Mouse (Mus musculus) midbrain, embryonic 16.5 days (tissue): Measurements from ENCODE around the gene Ugt1a8. TPM values are rescaled to one million over a fixed set of nuclear protein-coding genes. Genes with fewer than 3 reads are reported as not detected.
"Not testable (repeated sequence)": the region's sequence is repeated elsewhere in the genome, so short reads cannot be mapped to it uniquely, and the experiment has no call there.

ENCODE experiments used
- ATAC-seq: fragments of 200-750 bp; cut with Nextera tagmentation; 2 replicates; pipeline ENCODE4 v1.8.0; 2017; ENCODE audit warnings: moderate TSS enrichment
- H3K27ac ChIP-seq: fragments of 300-500 bp; sonication (generic); 2 replicates; pipeline ENCODE4 v1.5.1; 2014; ENCODE audit warnings: mild to moderate bottlenecking, low read length, mixed read lengths
- H3K27me3 ChIP-seq: fragments of 300-500 bp; sonication (generic); 2 replicates; pipeline ENCODE4 v1.6.1; 2014; ENCODE audit warnings: low read depth, low read length, mixed read lengths; ENCODE audit not compliant: control insufficient read depth, insufficient read depth
- H3K36me3 ChIP-seq: fragments of 300-500 bp; sonication (generic); 2 replicates; pipeline ENCODE4 v1.6.1; 2014; ENCODE audit warnings: mild to moderate bottlenecking, low read length, moderate library complexity, mixed read lengths; ENCODE audit not compliant: control insufficient read depth, insufficient read depth
- H3K4me1 ChIP-seq: fragments of 300-500 bp; sonication (generic); 2 replicates; pipeline ENCODE4 v1.6.1; 2014; ENCODE audit warnings: mild to moderate bottlenecking, low read length, mixed read lengths; ENCODE audit not compliant: control insufficient read depth, insufficient read depth
- H3K4me2 ChIP-seq: fragments of 300-500 bp; sonication (generic); 2 replicates; pipeline ENCODE4 v1.6.1; 2014; ENCODE audit warnings: mild to moderate bottlenecking, low read length, mixed read lengths
- H3K4me3 ChIP-seq: fragments of 300-500 bp; sonication (generic); 2 replicates; pipeline ENCODE4 v1.5.1; 2014; ENCODE audit warnings: low read depth, mild to moderate bottlenecking, low read length, moderate library complexity, mixed read lengths
- H3K9ac ChIP-seq: fragments of 300-500 bp; sonication (generic); 2 replicates; pipeline ENCODE4 v1.6.1; 2014; ENCODE audit warnings: low read depth, low read length, mixed read lengths
- H3K9me3 ChIP-seq: fragments of 300-500 bp; sonication (generic); replicated peaks from 2 replicates; pipeline ENCODE4 v1.6.1; 2014; ENCODE audit warnings: mild to moderate bottlenecking, low read length, mixed read lengths; ENCODE audit not compliant: control insufficient read depth, poor library complexity, severe bottlenecking
- WGBS: fragments of 180-500 bp; shearing (Covaris S2); extraction: QIAGEN DNeasy Blood & Tissue Kit; methylation state at CpG from one replicate; pipeline ENCODE4 v1.1.7; 2014; 5-methylcytosine and 5-hydroxymethylcytosine counted together
- polyA plus RNA-seq: library from polyadenylated mRNA; unstranded; fragments of >200 nt; fragmentation: Nextera tagmentation; extraction: Ambion mirVana; gene quantifications from 2 replicates; pipeline ENCODE4 v1.2.1, GENCODE M21; 2015

Ugt1a8 gene
- not detected in 2 replicates for polyA plus RNA-seq

- Histone ChIP-seq H3K4me3 (no peak within 1 kb of the TSS), H3K4me2 (no peak within 1 kb of the TSS), H3K27ac (no peak within 1 kb of the TSS), H3K4me1 (no peaks in the 10 kb centered on the region), H3K27me3 (no peaks in the 10 kb centered on the region), H3K9ac (no peak within 1 kb of the TSS), H3K9me3 (no peaks in the 10 kb centered on the region), H3K36me3 (no peaks in the 10 kb centered on the region)
- WGBS: 88% methylated on average over 3 of the region's 3 CpGs
- no peak for ATAC-seq
Observed at GRCm38 (mm10) chr1:88087513-88087912, at the start of gene Ugt1a8. Gene Ugt1a8, plus strand, starts transcription at chr1:88087813.

DNA sequence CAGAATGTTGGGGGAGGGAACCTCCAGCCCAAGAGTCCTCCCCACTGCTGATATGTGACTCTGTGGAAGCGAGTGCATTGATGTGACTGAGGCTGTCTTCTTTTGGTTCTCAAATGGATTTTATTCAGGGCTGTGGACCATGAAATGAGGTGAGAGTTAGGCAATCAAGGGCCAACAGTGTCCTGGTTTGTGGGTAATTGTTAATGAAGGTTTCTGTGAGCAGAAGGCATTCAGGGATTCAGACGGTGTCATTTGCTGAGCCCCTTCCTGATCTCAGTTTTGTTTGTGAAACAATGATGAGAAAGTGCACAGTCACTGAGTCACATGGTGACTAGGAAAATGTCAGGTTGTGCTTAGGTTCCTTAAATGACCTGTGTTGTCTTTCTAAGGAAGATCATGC is 44.6 kb upstream of the Ugt1a8 start:
- 31% methylated on average over 1 of the region's 2 CpGs for WGBS

GRCm38 (mm10) chr1:88044832-88045437 is 42.7 kb upstream of the Ugt1a8 start:
- H3K4me2 ChIP-seq, H3K9ac ChIP-seq, H3K27me3 ChIP-seq, H3K4me3 ChIP-seq, H3K27ac ChIP-seq, H3K9me3 ChIP-seq, ATAC-seq, H3K4me1 ChIP-seq, H3K36me3 ChIP-seq: not testable (repeated sequence)
- WGBS: 81% methylated on average over 3 of the region's 5 CpGs

More for the DNA sequence above, 44.6 kb upstream of the Ugt1a8 start:
- not testable (repeated sequence) for H3K4me2 ChIP-seq, H3K36me3 ChIP-seq, ATAC-seq, H3K27me3 ChIP-seq, H3K4me3 ChIP-seq, H3K9ac ChIP-seq, H3K27ac ChIP-seq, H3K9me3 ChIP-seq, H3K4me1 ChIP-seq

GRCm38 (mm10) chr1:88047408-88047807 is 40.2 kb upstream of the Ugt1a8 start:
- not testable (repeated sequence) for H3K9ac ChIP-seq, ATAC-seq, H3K27ac ChIP-seq, H3K4me3 ChIP-seq, H3K9me3 ChIP-seq, H3K36me3 ChIP-seq, H3K4me1 ChIP-seq, H3K27me3 ChIP-seq, H3K4me2 ChIP-seq
- 95% methylated on average over 2 of the region's 2 CpGs for WGBS

DNA sequence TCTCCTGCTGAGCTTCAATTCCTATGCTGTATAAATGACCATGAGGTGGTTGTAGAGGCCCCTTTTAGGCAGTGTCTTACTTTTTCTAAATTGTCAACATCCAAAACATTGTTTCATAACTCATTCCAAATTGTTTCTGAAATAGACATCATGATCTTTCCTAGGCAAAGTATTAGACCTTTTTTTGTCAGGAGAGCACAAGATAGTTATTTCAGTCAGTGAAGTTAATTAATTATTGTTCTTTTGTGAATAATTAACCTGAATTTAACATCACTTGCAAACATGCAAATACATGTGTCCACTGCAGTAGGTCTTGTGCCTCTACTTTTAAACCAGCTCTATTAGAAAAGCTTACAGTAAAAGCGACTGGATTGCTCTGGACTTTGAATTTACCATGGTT is 32.5 kb upstream of the Ugt1a8 start, which contains the start of gene Ugt1a10:
Gene Ugt1a10, plus strand, starts transcription at position 301 of the 400 bp plus-strand sequence.
- Histone ChIP-seq H3K4me1 (no peaks in the 10 kb centered on the region), H3K4me3 (no peak within 1 kb of the TSS), H3K27ac (no peak within 1 kb of the TSS), H3K27me3 (no peaks in the 10 kb centered on the region), H3K9me3 (no peaks in the 10 kb centered on the region), H3K36me3 (no peaks in the 10 kb centered on the region), H3K4me2 (no peak within 1 kb of the TSS), H3K9ac (no peak within 1 kb of the TSS)
- no peak for ATAC-seq
- 83% methylated on average over 1 of the region's 1 CpGs for WGBS

DNA sequence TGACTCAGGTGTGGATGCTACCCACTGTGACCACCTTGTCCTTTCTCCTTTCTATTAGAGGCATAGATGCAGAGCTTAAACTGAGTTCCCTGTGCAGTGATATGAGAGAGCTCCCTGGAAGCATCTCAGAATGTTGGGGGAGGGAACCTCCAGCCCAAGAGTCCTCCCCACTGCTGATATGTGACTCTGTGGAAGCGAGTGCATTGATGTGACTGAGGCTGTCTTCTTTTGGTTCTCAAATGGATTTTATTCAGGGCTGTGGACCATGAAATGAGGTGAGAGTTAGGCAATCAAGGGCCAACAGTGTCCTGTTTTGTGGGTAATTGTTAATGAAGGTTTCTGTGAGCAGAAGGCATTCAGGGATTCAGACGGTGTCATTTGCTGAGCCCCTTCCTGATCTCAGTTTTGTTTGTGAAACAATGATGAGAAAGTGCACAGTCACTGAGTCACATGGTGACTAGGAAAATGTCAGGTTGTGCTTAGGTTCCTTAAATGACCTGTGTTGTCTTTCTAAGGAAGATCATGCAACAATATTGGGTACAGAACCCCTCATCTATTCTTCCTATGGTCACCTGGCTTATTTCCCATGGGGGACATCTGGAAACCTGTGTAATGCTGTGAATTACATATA is 21.0 kb upstream of the Ugt1a8 start:
- H3K4me2 ChIP-seq, H3K4me3 ChIP-seq, H3K27me3 ChIP-seq, H3K27ac ChIP-seq, ATAC-seq, H3K9me3 ChIP-seq, H3K36me3 ChIP-seq, H3K9ac ChIP-seq, H3K4me1 ChIP-seq: not testable (repeated sequence)
- WGBS: 63% methylated on average over 1 of the region's 2 CpGs

- no peak for ATAC-seq
- Histone ChIP-seq H3K27me3 (no peaks in the 10 kb centered on the region), H3K27ac (no peak within 1 kb of the TSS), H3K36me3 (no peaks in the 10 kb centered on the region), H3K4me3 (no peak within 1 kb of the TSS), H3K4me2 (no peak within 1 kb of the TSS), H3K9ac (no peak within 1 kb of the TSS), H3K4me1 (no peaks in the 10 kb centered on the region), H3K9me3 (no peaks in the 10 kb centered on the region)
- WGBS: 84% methylated on average over 2 of the region's 2 CpGs
Observed at GRCm38 (mm10) chr1:88070495-88070894, 17.1 kb upstream of the Ugt1a8 start, which contains the start of gene Ugt1a9. Gene Ugt1a9, plus strand, starts transcription at chr1:88070800.

GRCm38 (mm10) chr1:88070902-88071301 is 16.7 kb upstream of the Ugt1a8 start:
- no peak overlapping the region for H3K27ac ChIP-seq
- H3K4me2 ChIP-seq: no peak overlapping the region
- WGBS: 86% methylated on average over 4 of the region's 4 CpGs
- no peak overlapping the region for H3K9ac ChIP-seq
- no peaks in the 10 kb centered on the region for H3K36me3 ChIP-seq
- no peak overlapping the region for H3K4me3 ChIP-seq
- H3K4me1 ChIP-seq: no peaks in the 10 kb centered on the region
- ATAC-seq: no peak
- H3K9me3 ChIP-seq: no peaks in the 10 kb centered on the region
- H3K27me3 ChIP-seq: no peaks in the 10 kb centered on the region

GRCm38 (mm10) chr1:88074471-88074870 is 13.1 kb upstream of the Ugt1a8 start:
- Histone ChIP-seq H3K9me3 (no peaks in the 10 kb centered on the region), H3K4me1 (no peaks in the 10 kb centered on the region), H3K36me3 (no peaks in the 10 kb centered on the region), H3K4me2 (no peak overlapping the region), H3K27ac (no peak overlapping the region), H3K27me3 (no peaks in the 10 kb centered on the region), H3K9ac (no peak overlapping the region), H3K4me3 (no peak overlapping the region)
- no peak for ATAC-seq
- 85% methylated on average over 2 of the region's 2 CpGs for WGBS
